Mouse (Mus musculus): ENCODE measurements around the gene Dgki.

Dgki gene

DNA sequence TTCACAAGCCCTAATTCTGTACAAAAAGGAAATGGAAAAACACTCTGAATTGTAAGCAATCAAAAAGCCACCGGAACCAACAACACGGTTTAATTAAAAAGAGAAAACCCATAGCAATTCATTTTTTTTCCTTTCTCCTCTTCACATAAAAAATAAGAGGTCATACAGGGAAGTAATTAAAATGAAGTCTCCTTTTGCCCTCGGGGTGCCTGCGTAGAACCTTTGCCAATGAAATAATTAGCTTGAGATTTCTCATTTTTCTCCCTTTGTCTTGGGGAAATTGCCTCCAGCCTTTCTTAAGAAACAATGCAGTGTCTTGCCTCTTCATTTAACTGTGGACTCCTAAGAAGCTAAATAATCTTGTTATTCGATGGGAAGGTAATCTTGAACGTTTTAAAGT is 388.4 kb downstream of the Dgki start:
- no peak for DNase-seq (ENCODE audit: low spot score in 2 of 2)

DNA sequence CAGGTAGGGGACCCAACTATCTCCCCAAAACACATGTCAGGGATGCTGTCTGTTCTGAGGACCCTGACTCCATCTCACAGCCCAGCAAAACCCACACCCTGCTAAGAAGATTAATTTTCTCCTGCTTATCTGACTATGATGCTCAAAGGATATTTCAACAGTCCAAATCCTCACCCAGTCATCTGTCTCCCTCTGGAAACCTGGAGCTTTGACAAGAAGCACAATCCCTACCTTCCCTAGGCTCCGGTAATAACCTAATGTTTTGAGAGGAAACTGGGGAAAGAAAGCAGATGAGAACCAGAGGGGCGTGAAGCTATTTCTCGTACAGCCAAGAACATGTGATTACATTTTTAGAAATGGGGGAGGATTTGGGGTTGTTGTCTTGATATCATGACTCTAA is 392.8 kb downstream of the Dgki start:
- DNase-seq (ENCODE audit: low spot score in 2 of 2), result no peak

DNA sequence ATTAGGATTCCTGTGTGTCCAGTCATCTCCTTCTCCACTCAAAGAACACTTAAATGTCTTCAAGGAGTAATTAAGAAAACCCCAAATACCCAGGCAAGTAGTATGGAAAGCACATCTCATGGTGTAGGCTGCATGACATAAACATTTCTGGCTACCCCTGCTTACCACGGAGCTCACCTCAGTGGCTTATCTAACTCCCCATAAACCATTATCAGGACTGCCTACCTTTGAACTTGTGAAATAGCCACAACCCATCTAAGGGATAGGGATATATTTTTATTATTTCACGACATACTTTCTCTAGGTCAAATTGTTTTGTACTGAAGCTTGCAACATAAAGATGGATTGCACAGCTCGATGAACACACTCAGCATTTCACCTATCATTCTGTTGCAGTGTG is 394.0 kb downstream of the Dgki start:
- no peak for DNase-seq (ENCODE audit: low spot score in 2 of 2)

DNA sequence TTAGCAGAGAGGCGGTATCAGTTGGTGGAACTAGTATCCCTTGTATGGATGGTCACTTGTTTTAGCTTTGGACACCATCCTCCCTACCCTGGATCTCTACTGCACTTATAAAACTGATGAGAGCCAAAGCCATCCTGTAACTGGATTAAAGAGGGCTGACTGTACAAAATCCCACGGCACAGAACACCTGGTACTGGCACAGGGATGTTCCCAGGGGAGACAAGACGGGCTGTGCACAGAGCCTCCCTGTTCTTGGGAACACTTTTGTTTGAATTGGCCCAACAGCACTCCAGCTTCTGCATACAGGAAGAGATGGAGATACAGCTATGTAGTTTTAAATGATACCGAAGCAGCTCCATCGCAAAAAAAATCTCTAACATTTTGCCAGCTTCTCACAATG is 395.1 kb downstream of the Dgki start:
- peak in 1 of 2 experiments; percentile 7 for DNase-seq (ENCODE audit: low spot score in 2 of 2)

DNA sequence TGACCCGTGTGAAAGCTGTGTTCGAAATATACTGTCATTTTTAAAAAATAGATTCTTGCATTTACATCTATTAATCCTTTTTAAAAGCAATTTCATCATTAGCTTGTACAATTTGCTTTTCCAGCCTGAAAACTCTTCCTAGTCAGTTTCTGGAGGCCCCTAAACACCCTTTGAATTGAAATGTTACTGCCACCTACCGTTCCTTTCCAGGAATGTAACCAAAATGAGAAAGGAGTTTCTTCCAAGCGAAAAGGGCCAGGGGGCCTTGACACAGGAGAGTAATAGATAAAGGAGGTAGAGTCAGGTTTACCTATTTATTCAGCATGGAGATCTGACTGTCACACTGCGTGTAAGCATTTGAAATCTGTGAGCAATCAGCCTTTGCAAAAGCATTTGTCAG is 396.2 kb downstream of the Dgki start:
- peak; percentile 14 to 39 for DNase-seq (ENCODE audit: low spot score in 2 of 2)

DNA sequence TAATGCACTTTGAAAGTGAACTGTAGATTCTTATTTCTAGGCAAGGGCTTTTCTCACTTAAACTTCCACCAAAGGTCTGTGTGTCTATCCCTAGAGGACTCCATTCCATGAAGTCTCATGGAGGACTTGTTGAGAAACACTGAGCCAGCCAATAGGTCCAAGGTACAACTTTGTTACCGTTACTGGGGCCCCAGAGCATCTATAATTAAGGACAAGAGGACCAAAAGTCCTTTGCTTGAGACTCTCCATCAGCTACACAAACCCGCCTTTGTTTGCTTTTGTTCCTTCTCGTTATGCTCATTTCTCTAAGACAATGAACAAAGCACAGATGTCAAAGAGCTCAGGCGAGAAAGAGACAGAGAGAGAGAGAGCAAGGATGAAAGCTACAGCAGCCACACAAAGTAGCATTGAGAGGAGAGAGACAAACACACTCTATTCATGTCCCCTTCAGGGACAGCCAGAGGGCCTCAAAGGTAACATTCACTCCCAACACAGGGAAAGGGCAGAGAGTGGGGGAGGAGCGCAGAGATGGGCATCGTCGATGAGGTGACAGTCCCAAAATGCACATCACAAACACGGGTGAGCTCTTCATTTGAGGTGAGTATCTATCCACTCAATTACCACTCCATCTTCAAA is 396.7 kb downstream of the Dgki start:
- no peak for DNase-seq (ENCODE audit: low spot score in 2 of 2)

DNA sequence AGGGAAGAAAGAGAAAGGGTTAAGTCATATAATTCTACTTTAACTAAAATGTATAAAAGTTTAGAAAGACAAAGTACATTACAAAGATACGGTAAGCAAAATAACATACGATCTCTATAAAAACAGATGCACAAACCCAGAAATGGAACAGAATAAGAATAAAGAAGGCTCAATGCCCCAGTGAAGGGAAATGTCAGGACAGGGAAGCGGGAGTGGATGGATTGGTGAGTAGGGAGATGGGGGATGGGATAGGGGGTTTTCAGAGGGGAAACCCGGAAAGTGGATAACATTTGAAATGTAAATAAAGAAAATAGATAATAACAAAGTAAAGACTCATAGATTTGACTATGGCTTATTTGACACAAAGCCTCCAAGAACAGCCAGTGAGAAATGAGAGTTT is 400.1 kb downstream of the Dgki start:
- DNase-seq (ENCODE audit: low spot score in 2 of 2), result no peak

DNA sequence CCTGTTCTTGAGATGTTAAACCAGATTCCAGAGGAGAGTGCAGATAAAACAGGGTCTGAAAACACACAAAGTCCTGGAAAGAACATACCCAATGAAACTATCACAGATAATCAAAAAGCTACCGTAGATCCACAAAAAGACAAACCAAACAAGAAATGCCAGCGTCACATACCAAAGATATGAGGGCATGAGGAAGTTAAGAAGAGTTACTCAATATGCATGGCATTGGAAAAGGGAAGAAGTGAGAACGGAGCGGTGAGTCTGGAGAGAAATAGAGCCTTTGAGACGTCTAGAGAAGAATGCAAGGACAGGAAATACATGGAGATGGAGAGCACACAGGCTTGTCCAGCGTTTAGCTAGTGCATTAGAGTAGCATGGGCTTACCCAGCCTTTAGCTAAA is 401.6 kb downstream of the Dgki start:
- no peak for DNase-seq (ENCODE audit: low spot score in 2 of 2)

DNA sequence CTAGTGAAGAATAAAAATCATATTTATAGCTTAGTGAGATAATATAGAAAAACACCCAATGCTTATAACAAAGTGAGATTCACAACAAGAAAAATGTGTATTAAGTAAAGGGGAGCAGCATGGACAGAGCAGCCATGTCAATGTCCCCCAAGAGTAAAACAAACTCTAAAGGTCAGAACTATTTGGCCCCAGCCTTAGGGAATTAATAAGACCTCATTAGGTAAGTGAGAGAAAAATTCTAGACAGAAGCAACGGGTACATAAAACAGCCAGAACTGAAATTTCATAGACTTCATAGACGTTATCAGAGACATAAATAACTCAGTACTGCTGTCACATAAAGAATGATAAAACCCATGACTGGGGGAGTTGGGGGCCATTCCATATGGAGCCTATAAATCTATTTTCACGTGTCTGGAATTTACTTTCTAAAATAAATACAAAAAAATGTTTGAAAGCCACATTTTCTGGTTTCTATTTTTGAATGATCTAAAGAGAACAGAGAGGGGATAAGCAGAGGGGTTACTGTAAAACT is 402.3 kb downstream of the Dgki start:
- no peak for DNase-seq (ENCODE audit: low spot score in 2 of 2)

DNA sequence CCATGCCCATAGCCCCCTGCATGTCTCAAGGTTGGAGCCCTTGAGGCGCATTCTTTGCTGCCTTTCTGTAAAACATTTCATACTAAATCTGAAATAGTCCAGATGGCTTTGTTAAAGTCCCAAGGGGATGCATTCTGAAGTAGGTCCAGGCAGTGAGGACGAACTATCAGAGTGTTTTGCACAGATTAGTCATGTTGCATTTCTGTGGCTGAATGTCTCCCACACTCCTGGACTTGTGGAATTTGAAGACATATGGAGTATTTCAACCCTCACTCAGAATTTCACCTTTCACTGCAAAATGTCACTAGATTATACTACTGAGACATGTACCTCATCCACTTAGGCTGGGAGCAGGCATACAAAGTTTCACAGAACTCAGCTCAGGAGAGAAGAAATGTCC is 403.3 kb downstream of the Dgki start:
- peak; percentile 46 to 52 for DNase-seq (ENCODE audit: low spot score in 2 of 2)

DNA sequence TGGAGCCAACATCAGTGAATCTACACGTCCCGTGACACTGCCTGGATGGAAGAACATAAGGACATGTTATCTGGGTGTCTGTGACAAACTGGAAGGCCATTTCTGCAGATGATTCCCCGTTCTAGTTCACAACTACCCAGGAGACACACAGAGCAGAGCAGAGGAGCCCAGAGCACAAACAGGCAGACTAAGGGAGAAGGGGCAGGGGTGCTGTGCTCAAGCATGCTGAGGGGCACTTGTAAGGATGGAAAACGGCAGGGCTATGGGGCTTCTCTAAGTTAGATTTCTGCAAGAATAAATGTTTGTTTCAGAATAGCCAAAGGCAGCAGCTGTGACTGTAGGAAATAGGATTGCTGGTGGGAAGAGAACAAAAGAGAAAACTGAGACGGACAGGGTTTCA is 408.2 kb downstream of the Dgki start:
- no peak for DNase-seq (ENCODE audit: low spot score in 2 of 2)

DNA sequence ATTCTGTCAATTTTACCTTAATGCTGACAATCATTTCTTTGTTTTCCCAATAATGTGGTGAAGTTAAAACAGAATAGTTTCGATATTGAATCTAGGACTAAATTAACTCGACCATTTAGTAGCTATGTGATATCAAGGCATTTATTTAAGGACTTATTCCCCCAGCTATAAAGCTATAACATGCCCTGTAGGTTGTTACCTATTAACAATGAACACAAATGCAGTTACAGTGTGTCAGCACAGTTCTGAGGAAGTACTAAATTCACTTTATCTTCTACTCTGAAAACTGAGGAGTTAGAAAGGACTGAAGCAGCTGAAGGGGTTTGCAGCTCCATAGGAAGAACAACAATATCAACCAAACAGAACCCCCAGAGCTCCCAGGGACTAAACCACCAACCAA is 409.2 kb downstream of the Dgki start:
- no peak for DNase-seq (ENCODE audit: low spot score in 2 of 2)

DNA sequence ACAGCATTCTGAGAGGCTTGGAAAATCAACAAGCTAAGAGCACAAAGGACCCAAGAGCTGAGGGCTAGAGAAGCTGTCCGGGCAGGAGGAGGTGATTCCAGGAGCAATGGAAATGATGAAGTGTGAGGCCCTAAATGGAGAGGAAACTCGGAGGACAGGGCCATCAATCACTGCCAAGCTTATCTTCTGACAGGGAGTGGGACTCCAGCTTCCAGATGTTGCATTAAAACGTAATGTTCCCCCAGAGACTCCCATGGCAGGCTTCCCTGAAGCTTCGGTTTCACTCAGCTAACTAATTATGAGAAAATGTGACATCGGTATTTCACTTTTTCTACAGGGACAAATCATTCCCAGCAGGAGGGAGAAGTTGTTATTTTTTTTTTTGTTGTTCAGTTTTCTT is 409.7 kb downstream of the Dgki start:
- peak; percentile 69 to 80 for DNase-seq (ENCODE audit: low spot score in 2 of 2)

DNA sequence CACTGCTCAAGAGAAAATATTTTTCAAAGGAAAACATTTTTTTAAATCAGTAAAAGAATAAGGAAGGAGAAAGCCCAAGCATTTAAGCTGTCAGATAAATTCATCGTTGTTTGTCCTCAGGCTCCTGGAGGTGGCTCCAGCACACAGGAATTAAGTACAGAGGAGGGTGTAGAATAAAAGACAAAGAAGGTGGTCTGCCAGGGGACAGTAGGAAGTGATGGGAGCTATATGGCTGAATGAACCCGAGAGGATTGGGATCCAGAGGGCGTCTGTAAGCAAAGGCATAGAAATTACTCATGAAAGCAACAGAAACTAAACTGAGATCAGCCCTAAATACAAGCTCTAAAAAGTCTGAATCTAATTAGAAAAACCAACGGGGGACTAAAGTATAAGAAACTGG is 418.7 kb downstream of the Dgki start:
- DNase-seq (ENCODE audit: low spot score in 2 of 2), result no peak

DNA sequence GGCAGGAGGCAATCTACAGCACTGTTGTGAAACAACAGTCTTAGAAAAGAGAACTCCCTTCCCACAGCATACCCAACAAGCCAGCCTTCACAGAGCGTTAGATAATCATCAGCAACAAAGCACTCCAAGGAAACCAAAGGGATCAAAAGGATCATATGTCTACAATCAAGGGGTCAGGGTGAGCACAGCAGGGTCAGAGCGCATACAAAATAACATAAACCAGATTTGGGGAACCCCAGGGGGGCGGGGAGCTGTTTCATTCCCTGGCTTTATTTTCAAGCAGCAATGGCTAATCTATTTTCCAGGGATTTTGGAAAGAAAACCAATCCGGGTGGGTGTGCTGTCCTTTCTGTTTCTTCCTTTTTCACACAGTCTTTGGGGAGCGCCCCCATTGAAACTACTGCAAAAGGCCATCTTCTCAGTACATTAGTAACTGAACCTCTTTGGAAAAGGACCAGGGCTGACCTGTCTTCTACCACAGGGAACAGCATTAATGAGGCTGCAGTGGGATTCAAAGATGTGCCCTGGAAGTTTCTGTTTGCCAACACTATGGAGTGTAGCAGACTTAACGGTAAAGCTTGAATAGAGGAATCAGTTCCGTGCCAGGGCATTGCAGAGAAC is 419.2 kb downstream of the Dgki start:
- DNase-seq (ENCODE audit: low spot score in 2 of 2), result no peak

DNA sequence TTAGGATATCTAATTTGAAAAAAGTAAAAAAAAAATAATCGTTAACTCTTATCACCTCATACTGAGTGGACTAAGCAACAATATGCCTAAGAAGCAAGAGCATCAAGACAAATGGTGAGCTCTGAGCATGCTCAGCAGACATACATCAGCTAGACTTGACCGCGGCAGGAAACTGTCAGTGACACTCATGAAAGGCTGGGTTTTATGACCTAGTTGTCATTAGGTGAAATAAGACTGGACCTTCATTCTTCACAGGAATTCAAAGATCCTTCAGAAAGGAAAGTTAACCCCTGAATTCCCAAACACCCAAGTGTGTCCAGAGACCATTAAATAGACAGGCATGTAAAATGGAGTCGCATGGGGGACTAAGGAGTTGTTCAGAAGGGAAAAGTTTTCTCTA is 422.6 kb downstream of the Dgki start:
- DNase-seq (ENCODE audit: low spot score in 2 of 2), result no peak

DNA sequence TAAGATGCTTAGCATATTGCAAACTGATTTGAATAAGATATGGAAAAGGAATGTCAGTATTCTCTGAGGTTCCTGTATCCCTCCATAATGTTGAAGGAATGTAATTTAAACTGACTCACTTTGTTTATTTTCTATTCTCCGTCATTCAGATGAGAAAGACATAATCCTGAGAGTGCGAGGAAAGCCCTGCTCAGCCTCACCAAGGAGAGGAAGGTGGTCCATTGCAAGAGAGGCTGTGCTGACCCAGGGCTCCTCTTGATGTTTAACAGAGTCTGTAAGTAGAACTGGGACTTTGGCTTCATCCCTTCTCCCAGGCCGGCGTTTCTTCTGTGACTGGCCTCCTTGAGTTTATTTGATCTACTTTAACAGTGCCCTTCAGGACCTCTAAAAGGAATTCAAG is 423.6 kb downstream of the Dgki start:
- DNase-seq (ENCODE audit: low spot score in 2 of 2), result no peak

DNA sequence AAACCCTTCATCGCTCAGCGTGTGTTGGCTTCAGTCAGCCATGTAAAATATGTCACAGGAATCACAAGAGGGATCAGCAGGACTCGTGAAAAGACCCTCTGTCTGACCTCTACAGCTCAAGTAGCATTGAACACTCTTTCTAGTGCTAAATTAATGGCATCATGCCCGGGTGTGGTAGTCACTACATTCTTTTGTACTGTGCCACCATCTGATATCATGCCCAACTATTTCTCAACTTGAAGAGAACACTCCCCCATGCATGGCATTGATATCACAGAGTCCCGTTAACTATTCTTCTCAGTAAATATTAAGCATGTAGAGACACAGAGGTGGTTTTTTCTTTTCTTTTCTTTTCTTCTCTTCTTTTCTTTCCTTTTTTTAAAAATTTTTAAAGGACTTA is 424.1 kb downstream of the Dgki start:
- no peak for DNase-seq (ENCODE audit: low spot score in 2 of 2)

DNA sequence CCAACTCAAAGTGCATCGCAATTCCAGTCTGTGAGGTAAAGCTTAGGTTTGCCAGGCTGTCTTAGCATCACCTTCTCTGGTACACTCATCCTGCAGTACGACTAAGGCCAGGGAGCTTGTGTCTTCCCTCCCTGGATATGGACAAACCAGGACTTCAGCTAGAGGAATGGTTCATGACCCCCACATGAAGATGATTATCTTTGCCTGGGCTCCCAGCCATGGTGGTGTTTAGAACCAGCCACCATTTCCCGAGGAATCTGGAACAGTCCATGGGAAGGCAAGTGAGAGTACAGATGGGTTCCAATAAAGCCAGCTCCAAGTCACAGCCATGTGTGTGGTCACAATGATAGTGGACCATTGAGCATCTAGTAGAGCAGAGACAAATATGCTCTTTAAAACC is 427.1 kb downstream of the Dgki start:
- DNase-seq (ENCODE audit: low spot score in 2 of 2), result no peak

DNA sequence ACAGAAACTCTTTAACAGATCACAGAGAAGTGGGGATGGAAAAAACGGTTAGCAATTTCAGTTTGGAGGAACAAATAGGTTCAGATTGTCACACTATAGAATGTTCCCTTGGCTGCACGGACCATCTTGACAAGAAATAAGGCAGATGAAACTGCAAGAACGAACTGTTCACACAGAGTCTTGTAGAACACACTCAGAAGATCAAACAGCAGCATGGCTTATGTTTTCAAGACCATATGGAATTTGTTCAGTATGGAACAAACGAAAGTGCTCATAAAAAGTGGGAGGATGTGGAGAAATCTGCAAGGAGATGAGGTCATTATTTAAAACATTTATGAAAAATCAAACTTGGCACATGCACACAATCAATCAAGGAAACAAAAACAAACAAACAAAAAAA is 431.8 kb downstream of the Dgki start:
- no peak for DNase-seq (ENCODE audit: low spot score in 2 of 2)

DNA sequence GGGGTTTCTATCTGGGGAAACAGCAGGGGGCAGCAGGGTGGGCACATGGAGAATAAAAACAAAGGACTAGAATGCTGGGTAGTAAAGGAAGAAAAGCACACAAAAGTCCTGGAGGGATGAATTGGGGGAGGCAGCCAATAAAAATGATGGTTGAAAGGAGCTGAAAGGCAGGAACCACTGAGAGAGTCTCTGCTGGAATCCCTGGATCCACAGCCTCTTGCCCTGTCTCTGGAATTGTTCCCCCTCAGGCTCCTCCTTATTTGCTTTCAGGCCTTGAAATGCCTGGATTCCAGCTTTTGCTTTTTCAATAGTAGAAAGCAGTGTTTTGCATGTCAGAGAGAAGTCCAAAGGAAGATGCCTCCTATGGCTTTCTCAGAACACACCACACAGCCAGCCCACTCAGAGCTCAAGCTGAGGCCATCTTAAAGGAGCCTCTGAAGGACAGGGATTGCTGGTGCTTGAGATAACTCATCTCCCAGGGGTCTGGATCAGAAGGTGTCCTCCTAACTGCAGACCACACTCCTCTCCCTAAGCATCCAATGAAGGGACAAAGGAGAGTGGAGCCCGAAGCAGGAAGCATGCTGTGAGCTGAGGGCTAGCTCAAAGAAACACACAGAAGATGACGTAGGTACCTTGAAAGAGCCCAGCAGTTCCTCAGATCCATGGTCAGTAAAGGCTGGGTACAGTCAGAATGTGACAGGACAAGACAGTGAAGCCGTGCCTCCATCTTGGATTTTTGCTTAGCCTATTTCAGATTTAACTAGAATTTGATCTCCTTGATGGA is 441.5 kb downstream of the Dgki start:
- DNase-seq (ENCODE audit: low spot score in 2 of 2), result no peak

DNA sequence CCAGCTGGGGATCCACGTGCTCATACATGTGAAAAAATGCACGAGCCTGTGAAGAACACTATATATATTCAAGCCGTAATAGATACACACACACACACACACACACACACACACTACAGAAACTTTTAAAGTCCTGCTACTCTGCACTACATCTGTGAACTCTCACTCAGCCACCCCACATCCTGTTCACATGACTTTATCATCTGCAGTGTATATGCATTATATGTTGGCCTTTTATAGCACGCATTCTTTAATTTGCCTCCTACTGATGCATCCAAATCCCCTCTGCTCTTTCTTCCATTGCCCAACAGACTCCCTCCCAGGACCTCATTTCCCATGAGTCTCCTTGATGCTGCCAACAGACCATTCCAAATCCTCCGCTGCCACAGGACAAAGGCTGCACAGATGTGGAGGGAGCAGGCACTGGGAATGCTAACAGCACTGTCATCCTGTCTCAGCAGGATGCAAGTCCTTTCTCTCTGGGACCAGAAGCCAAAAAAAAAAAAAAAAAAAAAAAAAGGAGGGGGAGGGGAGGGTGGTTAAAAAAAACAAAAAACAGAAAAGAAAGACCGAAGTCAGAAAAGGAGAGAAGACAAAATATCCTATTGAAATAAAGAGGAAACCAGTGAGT is 442.2 kb downstream of the Dgki start:
- peak in 1 of 2 experiments; percentile 5 for DNase-seq (ENCODE audit: low spot score in 2 of 2)

Measured in heart, adult 9 months (tissue).